Mouse (Mus musculus) CD4-positive helper T cell, adult 2 months (primary cell): Measurements from ENCODE around the gene Fryl.

Experiments used
- DNase-seq: peaks from one replicate; pipeline ENCODE4 v3.0.0-alpha.2; 2012; ENCODE audit warnings: low read depth, missing footprints, low spot score

Fryl gene

DNA sequence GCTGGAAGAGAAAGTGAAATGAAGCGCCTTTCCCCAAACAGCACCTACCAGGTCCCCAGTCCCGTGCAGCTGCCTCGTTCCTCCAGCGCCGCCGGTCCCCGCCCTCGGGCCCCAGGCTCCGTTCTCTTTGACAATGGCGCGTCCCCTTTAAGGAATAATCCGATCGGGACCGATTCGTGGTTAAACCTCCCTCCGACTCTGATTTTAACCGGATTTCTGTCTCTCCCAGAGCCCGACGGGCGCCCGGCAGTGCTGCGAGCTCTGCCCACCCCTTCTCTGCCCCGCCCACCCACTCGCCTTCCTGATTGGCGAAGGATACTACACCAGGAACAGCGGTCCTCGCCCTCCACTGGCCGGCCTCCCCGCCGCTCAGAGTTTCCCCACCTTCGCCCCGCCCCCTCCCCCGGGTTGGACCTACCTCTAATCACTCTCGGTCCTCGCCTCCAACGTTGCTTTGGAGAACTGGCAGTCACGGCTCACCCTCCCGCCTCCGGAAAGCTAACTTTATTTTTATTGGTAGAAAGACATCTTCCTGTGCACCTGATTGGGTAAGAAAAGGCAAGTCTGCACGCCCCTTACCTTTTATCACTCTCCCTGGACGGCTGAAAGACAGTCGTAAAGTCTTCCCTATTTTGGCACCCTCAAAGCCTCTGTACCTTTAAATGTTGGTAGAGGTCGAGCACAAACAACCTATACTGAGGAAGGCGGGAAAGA lies at the start of gene Fryl:
TSS of gene Fryl (minus strand) at position 268 of the 714 bp plus-strand sequence.
- peak; percentile 98 for DNase-seq

DNA sequence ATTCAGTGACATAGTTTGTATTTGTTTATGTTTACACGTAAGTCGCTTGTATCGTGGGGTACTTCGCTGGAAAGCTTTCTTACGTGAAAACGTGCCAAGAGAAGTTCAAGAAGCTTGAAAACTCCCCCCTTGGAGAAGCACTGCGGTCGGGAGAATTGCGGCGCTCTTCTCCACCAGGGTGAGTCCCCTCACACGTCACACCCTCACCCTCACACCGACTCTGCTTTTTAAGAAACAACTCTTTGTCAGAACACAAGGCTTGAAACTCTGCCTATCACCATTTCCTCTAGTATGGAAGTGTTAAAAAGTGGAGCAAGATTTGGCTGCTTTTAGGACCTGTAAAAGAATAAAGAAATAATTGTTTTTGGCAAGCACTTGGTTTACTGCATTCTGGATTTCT lies 48.1 kb upstream of the Fryl start:
- DNase-seq, result no peak

GRCm38 (mm10) chr5:73301601-73302307 lies 45.3 kb upstream of the Fryl start:
- DNase-seq, result no peak

DNA sequence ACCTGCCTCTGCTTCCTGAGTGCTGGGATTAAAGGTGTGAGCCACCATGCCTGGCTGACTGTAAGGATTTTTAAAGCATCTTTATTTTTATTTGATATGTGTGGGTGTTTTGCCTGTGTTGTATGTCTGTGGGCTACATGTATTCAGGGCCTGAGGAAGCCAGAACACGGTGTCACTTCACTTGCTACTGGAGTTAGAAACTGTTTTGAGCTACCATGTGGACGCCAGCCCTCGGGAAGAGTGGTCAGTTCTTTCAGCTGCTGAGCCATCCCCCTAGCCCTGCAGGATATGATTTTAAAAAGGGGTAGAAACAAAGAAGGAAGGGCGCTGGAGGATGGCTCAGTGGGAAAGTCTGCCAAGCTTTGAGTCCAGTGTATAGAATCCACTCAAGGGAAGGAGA lies 39.5 kb upstream of the Fryl start:
- DNase-seq, result no peak

DNA sequence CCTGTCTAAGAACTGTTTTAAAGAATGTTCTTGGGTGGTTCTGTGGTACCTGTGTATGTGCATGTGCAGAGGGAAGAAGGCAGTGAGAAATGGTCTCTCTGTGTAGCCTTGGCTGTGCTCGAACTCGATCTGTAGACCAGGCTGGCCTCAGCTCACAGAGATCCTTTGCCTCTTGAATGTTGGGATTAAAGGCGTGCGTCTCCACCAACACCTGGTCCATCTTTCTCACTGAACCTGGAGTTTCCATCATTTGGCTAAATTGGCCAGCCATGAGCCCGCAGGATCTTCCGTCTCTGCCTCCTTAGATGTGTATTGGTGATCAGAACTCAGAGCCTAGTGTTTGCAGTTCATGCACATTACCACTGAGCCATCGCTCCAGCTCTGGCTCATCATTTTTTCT lies 38.6 kb upstream of the Fryl start:
- no peak for DNase-seq

GRCm38 (mm10) chr5:73293458-73293827 lies 37.0 kb upstream of the Fryl start:
- DNase-seq, result peak; percentile 52

DNA sequence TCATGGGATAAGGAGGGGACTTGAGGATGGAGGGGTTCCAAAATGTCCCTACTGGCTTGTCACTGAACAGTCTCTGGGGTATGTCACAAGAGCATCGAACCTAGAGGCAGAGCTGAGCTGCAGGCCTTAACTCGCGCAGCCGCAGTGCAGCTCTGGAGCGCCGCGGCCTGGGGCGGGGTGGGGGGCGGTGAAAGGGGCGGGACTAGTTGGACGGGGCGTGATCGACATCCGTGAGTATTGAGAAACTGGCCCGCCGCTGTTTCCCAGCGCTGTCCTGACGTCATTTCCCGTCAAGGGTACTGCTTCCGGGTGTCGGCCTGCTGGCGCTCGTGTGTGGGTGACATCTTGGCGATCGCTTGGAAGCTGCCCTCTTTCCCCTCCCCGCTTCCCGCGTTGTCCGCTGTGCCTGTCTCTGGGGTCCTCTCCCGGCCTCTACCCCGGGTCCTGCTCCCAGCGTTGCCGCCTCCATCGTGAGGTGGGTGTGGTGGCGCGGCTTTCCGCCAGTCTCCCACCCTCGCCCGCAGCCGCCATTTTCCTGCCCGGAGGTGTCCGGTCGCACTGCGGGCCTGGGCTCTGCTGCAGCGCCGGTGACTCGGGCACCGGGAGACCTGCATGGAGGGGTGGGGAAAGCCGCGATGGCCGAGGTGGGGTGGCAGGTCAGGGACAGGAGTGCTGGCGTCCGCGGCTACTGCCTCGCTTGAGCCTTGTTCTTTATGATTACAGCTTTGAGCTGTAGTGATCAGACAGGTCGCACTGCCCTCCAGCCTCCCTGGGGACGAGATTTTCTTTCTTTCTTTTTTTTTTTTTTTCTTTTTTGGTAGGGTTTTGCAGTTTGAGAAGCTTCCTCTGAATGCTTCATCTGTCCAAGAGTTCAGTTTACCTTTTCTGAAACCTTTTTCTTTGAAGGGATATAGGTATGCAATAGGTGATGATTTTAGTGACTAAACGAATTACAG lies 36.4 kb upstream of the Fryl start, which contains the start of gene Ociad1:
TSS of gene Ociad1 (plus strand) at position 283 of the 956 bp plus-strand sequence.
- DNase-seq, result peak; percentile 97

GRCm38 (mm10) chr5:73289900-73290299 lies 33.5 kb upstream of the Fryl start:
- no peak for DNase-seq

DNA sequence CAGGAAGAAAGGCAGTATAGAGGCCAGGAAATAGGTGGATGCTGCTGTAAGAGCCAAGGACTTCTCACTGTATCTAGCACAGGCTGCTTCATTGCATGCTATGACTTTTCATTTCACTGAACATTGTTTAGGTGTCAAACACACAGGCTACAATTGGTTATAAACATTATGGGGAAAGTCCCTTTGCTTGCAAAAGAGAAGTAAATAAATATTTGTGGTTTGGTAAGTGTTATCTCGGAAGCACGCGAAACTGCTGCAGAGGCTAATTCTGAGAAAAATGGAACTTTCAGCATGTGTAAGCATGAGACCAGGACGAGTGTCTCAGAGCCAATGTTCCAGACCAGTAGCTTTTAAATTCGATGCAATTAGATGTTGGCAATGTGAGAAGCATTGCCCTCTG lies 30.2 kb upstream of the Fryl start:
- peak; percentile 68 for DNase-seq

- DNase-seq, result peak; percentile 57
These were observed 29.1 kb upstream of the Fryl start for GRCm38 (mm10) chr5:73285470-73285978.

GRCm38 (mm10) chr5:73284046-73284445 lies 27.6 kb upstream of the Fryl start:
- no peak for DNase-seq

GRCm38 (mm10) chr5:73280567-73280850 lies 24.1 kb upstream of the Fryl start:
- no peak for DNase-seq

GRCm38 (mm10) chr5:73279732-73280566 lies 23.5 kb upstream of the Fryl start:
- no peak for DNase-seq

DNA sequence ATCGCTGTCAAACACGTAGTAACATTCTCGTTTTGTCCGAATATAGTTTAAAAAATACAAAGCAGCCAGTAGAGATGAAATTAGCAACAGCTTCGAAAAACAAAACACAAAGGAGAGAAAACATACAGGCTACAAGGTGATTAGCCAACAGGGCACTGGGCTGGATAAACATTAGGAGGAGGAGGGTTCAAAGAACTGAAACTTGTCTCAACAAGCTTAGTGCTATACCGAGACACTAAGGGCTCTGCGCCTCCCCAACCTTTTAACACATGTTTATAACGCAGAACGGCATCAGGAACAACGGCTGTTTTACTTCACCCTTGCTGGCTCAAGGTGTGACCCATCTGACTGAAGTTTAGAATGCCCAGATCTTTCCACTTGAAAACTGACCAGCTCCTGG lies 22.8 kb upstream of the Fryl start:
- DNase-seq, result no peak

GRCm38 (mm10) chr5:73274941-73275340 lies 18.5 kb upstream of the Fryl start:
- no peak for DNase-seq

- no peak for DNase-seq
These were observed 16.8 kb upstream of the Fryl start for GRCm38 (mm10) chr5:73273171-73273570.

DNA sequence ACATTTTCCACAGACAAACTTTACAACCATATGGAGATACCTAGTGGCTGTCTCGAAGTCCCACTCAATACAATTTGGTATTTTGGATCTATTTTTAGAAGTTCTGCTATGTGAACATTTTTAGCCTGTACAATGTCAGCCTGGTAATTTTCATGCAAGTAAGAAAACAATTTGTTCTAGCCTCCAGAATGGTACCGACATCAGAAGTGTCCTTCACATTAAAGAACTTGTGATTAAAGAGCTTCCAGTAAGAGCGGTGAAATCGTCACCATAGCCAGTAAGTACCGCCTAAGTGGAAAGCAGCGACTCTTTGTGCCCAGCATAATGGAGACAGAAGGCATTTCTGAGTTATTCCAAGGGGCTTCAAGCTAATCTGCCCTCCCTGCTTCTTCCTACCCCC lies 14.2 kb upstream of the Fryl start:
- DNase-seq, result no peak

- no peak for DNase-seq
These were observed 12.3 kb upstream of the Fryl start for GRCm38 (mm10) chr5:73268636-73269213.

DNA sequence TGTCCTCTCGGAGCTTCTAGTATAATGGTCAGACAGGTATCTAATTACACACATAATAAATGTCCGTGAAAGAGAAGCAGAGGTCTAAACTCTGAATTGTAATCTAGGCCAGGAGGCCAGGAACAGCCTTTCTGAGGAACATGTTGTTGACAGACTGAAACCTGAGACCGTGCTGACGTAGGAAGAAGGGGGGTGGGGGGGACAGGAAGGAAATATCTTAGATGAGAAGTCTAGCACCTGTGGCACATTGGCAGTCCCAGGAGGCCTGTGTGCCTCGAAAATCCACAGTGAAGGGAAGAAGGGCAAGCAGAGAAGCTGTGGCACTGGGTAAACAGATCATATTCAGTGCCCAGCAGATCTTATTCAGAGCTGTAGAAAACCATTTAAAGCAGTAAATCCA lies 9.0 kb upstream of the Fryl start:
- DNase-seq, result peak; percentile 88

DNA sequence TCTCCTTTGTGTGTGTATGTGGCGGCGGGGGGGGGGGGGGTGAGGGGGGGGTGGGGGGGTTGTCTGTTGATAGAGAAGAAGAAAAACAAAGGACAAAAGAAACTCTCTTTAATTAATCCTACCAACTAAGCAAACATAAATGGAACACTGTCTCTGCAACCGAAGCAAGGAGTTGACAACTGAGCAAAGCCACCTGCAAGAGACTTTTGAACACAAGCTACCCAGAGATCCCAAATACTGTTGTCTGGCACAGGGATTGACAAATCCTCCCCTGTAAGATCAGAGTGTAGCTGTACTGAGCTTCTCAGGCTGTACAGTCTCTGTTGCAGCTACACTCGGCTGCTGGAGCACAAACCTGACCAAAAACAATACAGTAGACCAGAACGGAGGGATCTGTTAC lies 7.7 kb upstream of the Fryl start:
- no peak for DNase-seq

DNA sequence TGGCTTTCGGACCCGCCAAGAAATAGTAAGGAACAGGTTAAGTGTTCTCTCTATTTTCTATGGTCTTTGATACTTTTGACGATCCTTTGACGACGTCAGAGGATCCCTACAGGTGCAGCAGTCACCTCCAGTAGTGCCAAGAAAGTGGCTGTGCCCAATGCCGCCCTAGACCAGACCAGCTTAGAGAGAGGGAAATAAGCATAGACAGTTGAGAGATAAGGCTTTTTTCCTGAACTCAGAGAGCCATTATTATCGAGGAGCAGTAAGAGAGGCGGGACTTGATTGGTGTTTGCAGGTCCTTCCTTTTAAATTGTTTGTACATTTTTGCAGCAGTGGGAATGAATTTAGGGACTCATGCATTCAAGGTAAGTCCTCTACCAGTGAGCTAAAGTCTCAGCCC lies 1.3 kb upstream of the Fryl start:
- DNase-seq, result no peak
